Mouse (Mus musculus) natural killer cell, adult 2 months (primary cell): ENCODE measurements around the gene Arhgef17.
A peak's percentile ranks its signal among the peaks of the same experiment; 100 is the strongest.

Experiments
- DNase-seq, 2 experiments: peaks; one replicate each; pipeline ENCODE4 v3.0.0; 2022; ENCODE audit warnings: low spot score in 2 of 2

Gene Arhgef17

DNA sequence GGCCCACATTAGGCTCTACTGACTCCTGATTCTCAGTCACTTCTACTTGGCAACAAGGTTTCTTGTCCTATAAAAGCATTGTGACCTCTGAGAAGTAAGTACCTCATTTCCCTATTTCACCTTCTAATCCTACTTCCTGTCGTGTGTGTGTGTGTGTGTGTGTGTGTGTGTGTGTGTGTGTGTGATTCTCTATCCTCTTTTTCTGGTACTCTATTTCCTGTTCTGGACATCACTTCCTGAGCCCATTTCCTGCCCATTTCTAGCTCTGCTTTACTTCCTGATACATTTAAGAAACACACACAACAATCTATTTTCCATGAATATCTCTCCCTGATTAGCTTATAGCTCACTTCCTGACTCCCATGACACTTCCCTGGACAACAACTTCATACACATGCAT is 56.1 kb downstream of the Arhgef17 start:
- no peak for DNase-seq

DNA sequence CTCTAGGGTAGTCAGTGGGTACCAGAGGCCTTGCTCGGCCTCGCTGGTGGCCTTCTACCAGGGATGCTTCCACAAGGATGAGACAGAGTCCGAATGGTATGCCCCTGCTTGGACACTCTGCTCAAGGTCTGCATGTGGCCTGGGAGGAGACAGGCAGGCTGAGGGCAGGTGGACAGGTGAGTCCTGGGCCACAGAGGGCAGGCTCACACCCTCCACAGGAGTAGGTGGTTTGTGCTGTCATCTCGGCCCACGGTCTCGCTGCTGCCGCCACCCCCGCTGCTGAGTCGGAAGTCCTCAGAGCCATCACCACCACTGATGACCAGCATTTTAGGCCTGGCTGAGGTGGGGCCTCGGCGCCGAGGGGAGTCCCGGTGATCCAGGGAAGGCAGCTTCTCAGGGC is 58.7 kb downstream of the Arhgef17 start:
- no peak for DNase-seq

DNA sequence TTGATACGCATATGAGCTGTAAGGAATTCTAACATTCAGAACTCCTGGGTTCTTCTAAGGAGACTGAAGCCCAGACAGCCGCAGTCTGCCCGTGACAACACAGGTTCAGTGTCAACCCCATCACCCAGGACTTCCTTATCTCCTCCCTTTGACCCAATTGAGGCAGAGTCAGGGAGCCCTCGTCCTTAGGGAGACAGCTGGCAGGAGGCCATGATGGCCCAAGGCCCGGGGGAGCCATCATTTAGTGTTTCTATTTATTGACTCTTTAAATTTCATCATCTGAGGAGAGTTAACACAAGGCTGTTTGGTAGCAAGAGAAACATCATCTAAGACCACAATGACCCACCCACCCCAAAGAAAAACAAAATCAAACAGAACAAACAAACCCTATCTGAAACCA is 60.0 kb downstream of the Arhgef17 start:
- DNase-seq: no peak

DNA sequence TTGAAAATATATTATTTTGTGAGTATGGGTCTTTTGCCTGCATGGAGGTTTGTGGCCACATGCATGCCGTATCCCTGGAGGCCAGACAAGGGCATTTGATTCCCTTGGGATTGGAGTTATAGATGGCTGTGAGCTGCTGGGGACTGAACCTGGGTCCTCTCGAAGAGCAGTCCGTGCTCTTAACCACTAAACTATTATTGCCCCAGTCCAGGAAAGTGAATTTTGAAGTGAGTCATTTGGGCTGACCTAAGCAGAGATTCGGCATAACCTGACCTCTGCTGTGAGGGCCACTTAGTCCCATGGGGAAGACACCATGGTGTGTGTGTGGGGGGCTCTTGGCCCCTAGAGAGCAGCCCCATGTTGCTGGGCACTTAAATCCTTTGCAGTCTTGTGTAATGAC is 60.6 kb downstream of the Arhgef17 start:
- DNase-seq: no peak

DNA sequence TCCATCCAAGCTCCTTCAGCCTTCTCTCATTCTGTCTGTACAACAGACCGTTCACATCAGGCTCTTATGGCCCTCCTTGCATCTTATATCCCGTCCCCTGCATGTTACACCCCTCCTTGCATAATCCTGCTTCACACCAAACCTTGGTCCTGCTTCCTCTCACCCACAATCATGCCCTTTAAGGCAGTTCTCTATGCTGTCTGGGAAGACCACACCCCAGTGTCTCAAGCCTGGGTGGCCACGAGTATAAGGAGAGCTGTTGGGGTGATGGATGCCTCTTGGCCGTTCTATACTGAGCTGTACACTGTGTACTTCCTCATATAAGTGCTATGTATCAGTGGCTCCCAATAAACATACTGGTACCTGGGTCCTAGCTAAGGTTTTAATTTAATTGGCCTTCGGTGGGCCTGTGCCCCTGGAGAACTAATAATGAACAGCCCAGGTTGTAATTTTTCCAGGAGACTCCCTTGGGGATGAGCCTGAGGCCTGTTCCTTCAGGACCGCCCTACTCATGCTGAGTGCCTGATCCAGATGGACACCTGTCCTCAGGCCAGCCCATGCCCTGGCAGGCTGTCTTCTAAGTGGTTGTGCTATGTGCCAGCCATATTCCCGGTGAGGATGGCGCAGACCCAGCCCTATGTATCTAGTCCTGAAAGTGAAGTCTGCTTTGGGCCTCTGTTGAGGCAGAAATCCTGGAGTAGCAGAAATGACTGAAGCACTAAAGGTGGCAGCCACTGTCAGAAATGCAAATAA is 61.9 kb downstream of the Arhgef17 start:
- DNase-seq: no peak

DNA sequence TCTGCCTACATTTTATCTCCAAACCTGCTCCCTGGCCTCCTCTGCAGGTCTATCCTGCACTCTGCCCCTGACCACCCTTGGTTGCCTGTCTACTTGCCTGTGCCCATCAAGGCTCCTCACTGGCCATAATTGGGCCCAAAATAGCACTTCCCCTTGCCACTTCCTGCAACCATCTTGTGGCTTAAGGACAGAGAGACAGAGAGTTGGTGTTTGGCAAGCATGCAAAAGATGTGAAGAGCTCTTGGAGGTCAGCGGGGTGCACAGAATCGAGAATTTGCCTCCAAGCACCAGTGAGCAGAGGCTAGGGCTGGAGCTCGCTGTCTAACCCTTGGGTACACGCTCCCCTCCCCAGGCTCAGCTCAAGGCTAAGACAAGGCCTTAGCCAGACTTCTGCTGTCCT is 63.4 kb downstream of the Arhgef17 start:
- peak; percentile 33 to 42 for DNase-seq

DNA sequence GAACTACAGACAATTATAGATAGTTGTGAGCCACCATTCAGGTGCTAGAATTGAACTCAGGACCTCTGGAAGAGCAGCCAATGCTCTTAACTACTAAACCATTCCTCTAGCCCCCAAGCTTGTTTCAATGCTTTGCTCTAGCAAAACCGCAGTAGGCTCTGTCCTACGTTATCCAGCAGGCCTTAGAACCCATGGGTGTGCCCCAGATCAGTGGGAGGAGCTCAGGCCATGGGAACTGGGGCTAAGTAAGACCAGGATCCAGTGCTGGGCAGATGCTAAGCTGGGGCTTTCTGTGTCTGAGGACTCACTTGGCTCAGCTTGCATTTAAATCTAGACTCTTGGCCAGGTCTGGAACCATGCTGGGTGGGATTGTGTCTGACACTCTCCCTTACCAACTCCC is 64.3 kb downstream of the Arhgef17 start:
- DNase-seq: no peak

DNA sequence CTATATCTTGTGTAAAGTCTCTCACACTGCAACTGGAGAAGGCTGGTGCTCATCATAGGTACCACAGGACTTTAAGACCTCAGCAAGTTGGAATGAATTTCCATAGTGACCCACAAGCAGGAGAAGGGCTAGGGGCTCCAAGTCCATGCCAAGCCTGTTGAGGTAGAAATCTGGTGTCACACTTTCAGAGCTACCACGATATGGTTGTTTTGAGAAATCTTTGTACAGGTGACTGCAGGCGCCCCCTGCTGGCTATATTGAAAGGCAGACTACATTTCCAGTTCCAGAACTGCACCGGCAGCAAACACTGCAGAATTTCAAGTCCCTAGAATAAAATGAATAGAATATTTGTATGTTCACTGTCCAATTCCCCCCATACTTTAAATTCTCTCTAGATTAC is 65.2 kb downstream of the Arhgef17 start:
- DNase-seq: peak; percentile 68 to 80

DNA sequence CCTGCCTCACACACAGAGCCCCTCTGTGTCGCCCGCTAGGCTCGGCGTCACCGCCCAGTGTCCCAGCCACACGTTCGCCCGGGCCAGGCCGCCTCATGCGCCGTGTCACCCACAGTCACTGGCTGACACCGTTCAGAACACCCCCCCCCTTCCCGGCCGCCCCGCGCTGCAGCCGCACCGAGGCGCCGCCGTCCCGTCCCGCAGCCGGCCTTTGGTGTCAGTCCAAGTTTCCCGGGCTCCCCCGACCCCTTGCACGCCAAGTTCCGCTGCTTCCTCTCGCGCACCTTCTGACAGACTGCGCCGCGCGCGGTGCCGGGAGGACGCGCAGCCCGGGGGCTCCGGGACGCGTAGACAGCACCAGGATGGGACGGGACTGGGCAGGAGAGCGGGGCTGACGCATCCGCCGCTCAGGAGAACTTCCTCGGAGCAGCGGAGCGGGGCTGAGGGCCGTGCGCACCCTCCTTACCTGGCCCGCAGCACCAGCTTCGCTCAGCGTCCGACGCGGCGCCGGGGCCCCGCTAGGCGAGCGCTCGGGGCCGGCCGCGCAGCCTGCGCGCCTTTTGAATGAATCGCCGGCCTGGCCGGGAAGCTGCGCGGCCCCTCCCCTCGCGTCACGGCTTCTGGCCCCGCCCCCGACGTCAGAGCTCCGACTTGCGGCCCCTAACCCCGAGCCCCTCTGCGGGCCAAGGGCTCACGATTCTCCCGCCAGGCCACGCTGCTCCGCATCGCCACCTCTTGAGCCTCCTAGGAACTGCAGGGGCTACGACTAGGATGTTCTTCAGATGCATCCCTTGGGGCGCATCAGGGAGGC is 68.9 kb downstream of the Arhgef17 start, which contains the start of gene Relt:
Relt (minus strand) TSS at position 619 of the 811 bp plus-strand sequence.
- peak; percentile 96 to 97 for DNase-seq

DNA sequence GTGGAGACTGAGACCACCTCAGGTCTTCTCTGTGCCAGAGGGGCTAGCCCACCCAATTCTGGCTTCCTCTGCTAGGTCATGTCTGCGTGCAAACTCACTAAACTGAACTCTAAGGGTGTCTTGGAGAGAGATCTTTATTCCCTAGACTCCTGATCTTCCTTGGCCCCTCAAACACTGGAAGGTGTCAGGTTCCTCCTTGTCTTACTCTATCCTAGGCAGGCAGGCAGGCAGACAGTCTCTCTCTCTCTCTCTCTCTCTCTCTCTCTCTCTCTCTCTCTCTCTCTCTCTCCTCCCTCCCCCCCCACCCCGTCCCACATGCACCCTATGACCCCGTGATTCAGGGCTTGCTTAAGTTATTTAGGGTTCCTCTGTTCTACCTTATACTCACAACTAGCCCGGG is 69.6 kb downstream of the Arhgef17 start:
- no peak for DNase-seq

DNA sequence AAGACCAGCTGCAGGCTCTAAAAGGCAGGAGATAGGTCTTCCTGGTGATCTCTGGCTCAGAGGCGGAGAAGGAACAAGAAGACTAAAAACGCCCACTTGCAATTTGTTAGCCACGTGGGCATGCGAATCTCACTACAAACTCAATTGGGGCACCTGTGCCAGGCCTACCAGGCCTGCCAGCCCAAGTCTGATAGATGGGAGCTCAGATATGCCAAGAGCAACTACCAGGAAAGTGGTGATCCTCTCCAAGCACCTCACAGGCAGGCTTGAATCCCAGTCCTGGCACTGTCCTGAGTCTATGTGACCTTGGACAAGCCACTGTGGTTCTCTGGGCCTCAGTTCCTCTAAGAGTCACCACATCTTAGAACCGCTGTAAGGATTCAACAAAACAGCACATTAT is 70.7 kb downstream of the Arhgef17 start:
- no peak for DNase-seq

DNA sequence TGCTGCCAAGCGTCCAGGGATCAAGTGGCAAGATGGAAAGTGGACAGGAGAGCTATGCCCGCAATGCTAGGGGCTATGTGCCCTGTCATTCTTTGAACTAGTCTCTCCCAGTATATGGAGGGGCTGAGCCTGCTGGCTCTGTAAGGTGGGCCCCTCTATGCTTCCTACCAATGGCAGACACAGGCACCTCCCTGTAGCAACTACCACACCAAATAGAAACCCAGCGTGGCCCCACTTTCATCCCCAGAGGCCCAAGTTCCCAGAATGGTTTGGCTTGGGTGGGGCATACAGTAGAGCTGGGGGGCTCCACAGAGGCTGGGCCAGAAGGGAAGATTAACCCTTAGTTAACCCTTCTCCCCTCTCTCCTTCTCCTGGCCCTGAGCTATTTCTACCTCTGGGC is 71.5 kb downstream of the Arhgef17 start:
- DNase-seq: no peak

DNA sequence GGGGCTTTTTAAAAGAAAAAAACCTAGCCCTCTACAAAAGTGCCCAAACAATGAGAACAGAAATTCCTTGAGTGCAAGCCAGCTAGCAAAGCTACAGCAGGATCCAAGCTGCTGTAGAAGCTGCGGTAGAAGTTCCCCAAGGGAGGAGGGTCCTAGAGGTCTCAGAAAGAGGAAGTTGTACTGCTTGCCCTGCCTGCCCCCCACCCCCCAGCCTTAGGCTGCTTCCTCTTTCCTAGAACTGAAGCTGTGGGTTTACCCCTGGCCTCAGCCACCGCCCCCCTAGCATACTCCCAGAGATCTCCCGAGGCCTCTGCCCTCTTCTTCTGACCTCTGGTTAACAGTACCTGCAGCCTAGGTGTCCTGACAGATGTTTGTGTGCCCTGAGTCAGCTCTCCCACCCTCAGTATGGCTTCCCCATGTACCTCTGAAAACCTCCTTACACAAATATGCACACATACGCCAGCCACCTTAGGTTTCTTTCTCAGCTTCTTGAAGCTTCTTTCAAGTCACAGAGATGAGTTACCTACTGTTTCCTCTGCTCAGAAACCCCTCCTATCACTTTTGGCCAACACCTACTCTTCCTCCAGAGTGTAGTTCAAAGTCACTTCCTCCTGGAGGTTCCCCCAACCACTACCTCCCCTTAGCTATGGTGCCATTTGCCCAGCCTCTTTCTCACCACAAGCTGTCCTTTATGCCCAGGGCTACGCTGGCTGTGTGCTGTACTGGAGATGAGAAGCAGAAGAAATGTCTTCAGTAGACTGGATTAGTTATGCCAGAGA is 75.9 kb downstream of the Arhgef17 start:
- DNase-seq: peak; percentile 76 to 86

DNA sequence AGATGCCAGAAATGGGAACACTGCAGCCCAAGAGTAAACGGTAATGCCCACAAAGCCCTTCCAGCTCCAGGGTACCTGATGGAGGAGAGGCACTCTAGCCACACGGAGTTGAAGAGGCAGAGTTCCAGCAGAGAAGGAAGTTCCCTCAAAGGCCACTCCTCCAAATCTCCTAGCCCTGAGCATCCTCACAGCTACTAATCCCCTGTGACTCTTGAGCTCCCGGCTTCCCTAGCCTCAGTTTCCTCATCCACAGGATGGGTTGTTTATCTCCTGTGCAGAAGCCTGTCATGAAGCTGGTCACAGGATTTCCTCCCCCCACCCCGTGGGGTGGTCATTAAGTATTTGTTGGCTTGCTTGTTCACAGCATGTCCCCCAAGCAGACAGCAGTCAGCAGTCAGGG is 76.6 kb downstream of the Arhgef17 start:
- no peak for DNase-seq

DNA sequence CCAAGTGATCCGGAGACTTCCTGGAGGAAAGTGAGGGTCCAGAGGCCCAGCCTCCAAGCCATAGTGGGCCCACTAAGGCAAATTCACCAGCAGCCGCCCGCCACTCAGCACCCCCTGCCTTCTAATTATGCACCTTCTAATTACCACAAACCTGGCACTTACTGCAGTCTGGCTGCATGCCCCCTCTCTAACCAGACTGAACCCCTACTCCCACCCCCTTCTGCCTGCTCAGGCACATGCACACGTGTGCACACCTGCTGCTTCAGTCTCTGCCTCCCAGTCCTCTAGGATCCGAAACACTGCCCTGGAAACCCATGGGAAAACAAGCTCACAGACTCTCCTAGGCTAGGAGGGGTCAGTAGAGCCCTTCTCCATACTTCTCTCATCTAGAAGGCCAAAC is 77.0 kb downstream of the Arhgef17 start:
- DNase-seq: no peak

DNA sequence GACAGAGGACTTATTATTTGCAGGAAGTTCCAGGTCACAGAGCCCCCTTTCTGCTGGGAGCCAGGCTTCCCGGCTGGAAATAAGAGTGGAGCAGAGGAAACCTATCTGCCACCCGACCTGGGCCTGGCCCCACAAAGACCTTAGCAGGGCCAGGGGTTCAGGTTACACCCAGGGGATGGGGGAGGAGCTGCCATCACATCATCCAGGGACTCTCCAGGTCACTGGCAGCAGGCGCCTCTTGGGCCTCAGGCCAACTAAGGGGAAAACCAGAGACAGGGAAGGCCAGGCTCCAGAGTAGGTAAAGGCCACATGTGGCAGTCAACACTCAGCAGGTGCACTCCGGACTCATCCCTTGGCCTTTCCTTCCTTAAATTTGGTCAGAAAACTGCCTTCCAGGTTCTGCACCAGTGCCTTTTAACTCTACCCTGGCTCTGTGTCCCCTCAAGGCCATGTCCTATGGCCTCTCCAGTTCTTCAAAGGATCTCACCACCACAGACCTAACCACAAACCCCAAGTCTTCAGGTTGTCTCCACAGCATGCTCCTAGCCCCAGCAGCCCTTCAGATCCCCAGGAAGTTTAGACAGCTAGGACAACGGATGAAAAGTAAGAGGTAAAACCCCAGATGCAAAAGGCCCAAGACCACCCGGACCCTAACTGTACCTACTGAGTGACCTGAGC is 77.6 kb downstream of the Arhgef17 start:
- no peak for DNase-seq

DNA sequence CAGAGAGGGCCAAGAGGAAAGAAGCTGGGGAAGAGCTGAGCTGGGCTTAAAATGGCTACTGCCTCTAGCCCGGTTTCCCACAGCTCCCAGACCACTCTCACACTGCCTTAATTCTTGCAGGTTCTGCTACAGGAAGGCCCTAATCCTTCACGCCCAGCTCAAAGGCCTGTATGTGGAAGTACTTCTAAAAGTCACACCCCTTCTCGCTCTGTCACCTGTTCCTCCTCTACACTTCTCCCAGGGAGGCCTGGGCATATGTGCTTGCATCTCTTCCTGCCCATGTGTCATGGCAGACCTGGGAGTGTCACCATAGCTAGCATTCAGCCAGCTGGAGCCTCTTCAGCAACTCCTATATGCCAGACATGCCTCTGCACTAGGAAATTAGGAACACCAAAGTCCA is 78.5 kb downstream of the Arhgef17 start:
- no peak for DNase-seq

DNA sequence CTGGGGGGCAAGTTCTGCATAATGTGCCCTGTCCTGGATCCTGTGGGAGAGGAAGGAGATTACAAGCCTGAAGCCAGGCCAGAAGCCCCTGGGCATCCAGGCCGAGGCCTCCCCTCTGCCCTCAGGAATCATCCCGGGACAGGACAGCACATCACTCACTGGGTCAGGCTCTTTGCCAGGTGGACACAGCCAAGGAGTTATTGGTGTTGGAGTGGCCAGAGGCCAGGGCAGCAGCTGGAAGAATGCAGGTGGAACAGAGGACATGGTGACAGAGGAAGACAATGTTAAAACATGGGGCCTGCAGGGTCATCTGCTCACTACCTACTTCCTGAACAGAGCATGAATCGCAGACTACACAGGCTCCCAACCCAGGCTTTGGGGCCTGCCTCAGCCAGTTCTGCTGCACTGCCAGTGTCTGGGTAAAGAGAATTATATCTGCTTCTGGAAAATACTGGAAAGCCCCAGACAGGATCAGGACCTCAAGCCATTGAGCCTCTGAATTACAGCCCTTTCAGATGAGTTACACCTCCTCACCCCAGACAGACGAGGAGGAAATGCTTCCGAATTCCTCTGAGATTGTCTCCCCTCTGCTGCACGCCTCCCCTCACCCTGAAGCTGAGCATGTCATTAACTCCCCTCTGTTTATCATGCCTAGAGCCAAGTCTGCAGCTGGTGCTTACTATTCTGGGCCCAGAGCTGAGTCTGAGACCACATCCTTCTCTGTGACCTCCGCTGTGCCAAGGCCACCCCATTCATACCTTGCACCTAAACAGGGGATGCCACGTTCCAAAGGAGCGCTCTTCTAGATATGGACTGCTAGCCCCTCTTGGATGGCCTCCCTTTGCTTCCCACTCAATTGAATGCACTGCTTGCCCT is 80.2 kb downstream of the Arhgef17 start:
- no peak for DNase-seq

DNA sequence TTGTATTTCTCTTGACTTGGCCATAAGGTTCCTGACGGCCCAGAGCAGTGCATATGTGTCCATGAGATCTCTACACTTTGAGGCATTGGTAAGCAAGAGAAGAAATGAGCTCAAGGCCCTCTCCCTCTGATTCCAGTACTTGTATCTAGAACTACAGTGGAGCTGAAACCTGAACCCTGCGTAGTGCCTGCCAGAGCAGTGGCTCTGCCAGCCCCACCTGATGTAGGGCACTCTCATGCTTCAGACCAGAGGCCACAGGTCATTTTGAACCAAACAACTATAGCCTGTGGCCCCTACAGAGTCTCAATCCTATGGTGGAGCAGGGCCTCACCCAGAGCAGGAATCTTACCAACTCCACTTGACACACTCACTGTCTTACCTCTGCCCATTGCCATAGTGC is 82.4 kb downstream of the Arhgef17 start:
- DNase-seq: no peak

DNA sequence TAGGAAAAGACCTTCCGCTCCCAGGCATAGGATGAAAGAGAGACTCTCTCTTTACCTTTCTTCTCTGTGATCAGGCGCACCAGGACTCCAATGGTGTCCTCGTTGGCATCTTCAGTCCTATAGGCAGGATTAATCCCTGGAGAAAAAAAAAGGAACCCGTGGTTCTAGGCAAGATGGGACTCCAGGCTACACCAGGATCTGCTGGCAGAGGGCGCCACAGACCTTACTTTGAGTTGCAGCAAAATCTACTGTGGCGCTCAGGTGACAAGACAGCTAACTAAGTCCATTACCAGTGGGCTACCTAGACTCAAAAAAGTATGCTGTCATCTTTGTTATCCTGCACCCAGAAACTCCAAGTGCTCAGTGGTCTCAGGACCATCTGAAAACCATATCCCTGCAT is 83.2 kb downstream of the Arhgef17 start:
- peak; percentile 45 to 69 for DNase-seq

DNA sequence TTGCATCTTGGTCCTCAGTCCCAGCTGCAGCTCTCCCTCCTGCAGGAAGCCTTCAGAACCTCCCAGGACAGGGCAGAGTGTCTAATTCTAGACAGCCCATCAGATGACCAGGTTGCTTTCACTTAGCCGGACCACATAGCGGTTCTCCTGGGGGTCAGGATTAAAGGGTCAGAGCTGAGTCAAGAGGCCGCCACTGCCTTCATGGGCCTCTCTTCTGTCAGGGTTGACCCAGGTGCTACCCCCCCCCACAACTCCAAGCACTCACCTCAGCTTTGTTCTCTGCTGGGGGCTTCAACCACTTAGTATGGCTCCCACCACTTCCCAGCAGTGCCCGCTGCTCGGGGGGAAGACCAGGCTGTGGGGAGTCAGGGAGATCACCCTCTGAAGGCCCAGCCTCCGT is 84.8 kb downstream of the Arhgef17 start:
- no peak for DNase-seq
